Mouse (Mus musculus) kidney, adult 9 months (tissue): ENCODE data around the gene Cnot4.
"Not testable (repeated sequence)": the region's sequence is repeated elsewhere in the genome, so short reads cannot be mapped to it uniquely, and the experiment has no call there.

Experiments used
- DNase-seq: peaks from one replicate; pipeline ENCODE4 v3.0.0; 2022

Cnot4 gene

GRCm38 (mm10) chr6:35133579-35134488 lies at the start of gene Cnot4:
Gene Cnot4 (minus strand): TSS chr6:35133724.
- peak; percentile 99 for DNase-seq

GRCm38 (mm10) chr6:35179299-35179698 lies 45.8 kb upstream of the Cnot4 start:
- not testable (repeated sequence) for DNase-seq

GRCm38 (mm10) chr6:35177650-35178272 lies 44.2 kb upstream of the Cnot4 start:
- DNase-seq = no peak

- peak; percentile 89 for DNase-seq
These were observed 43.6 kb upstream of the Cnot4 start, which contains the start of gene Nup205 for GRCm38 (mm10) chr6:35176979-35177649. Gene Nup205 (plus strand): TSS chr6:35177421.

GRCm38 (mm10) chr6:35173181-35173580 lies 39.7 kb upstream of the Cnot4 start:
- DNase-seq = no peak

GRCm38 (mm10) chr6:35172028-35172427 lies 38.5 kb upstream of the Cnot4 start:
- not testable (repeated sequence) for DNase-seq

GRCm38 (mm10) chr6:35169250-35169649 lies 35.7 kb upstream of the Cnot4 start:
- DNase-seq = peak; percentile 33

GRCm38 (mm10) chr6:35154540-35154939 lies 21.0 kb upstream of the Cnot4 start:
- DNase-seq = no peak

- DNase-seq = no peak
These were observed 14.3 kb upstream of the Cnot4 start for GRCm38 (mm10) chr6:35147726-35148422.

GRCm38 (mm10) chr6:35145569-35145968 lies 12.0 kb upstream of the Cnot4 start:
- no peak for DNase-seq

GRCm38 (mm10) chr6:35140351-35140750 lies 6.8 kb upstream of the Cnot4 start:
- no peak for DNase-seq

- no peak for DNase-seq
These were observed 1.3 kb upstream of the Cnot4 start for GRCm38 (mm10) chr6:35134844-35135243.

- DNase-seq = no peak
These were observed 312 bp downstream of the Cnot4 start for GRCm38 (mm10) chr6:35133246-35133578.

GRCm38 (mm10) chr6:35132806-35133205 lies 718 bp downstream of the Cnot4 start:
- no peak for DNase-seq

GRCm38 (mm10) chr6:35122488-35122887 lies 11.0 kb downstream of the Cnot4 start:
- no peak for DNase-seq

GRCm38 (mm10) chr6:35121925-35122324 lies 11.6 kb downstream of the Cnot4 start:
- DNase-seq = no peak

GRCm38 (mm10) chr6:35102457-35102856 lies 31.1 kb downstream of the Cnot4 start:
- DNase-seq = no peak

GRCm38 (mm10) chr6:35084927-35085326 lies 48.6 kb downstream of the Cnot4 start:
- DNase-seq = no peak

- no peak for DNase-seq
These were observed 58.4 kb downstream of the Cnot4 start for GRCm38 (mm10) chr6:35075148-35075547.

- DNase-seq = no peak
These were observed 62.3 kb downstream of the Cnot4 start for GRCm38 (mm10) chr6:35071261-35071660.

- no peak for DNase-seq
These were observed 71.1 kb downstream of the Cnot4 start for GRCm38 (mm10) chr6:35062446-35062845.

- DNase-seq = no peak
These were observed 90.4 kb downstream of the Cnot4 start for GRCm38 (mm10) chr6:35043127-35043526.

- no peak for DNase-seq
These were observed 100.2 kb downstream of the Cnot4 start for GRCm38 (mm10) chr6:35033341-35033740.
